Mouse (Mus musculus): ENCODE results near the gene Nadk. TPM values are rescaled to one million over a fixed set of nuclear protein-coding genes. Genes with fewer than 3 reads are reported as not detected.

The Nadk gene
- polyA plus RNA-seq, 1 experiment from 2014 or later = 96.1 TPM

DNA sequence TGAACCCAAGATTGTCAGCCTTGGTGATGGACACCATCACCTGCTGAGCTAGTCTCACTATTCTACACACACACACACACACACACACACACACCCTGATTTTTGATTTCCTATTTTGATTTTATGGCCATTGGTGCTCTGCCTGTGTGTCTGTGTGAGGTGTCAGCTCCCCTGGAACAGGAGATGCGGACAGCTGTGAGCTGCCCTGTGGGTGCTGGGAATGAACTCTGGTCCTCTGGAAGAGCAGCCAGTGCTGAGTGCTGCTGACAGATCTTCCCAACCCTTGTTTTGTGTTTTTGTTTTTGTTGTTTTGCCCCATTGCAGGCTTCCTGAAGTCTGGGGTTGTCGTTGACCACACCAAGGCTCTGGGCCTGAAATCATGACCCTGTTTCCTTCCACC is 11.0 kb downstream of the Nadk start:
- Histone ChIP-seq H3K9ac (no peak overlapping the region), H3K9me3 (no peaks in the 10 kb centered on the region), H3K4me1 (peaks cover 5% of the 10 kb centered on the region; the same call in 1 of the 2 replicates), H3K36me3 (peaks cover 23% of the 10 kb centered on the region), H3K27me3 (no peaks in the 10 kb centered on the region), H3K27ac (no peak overlapping the region), H3K4me2 (replicated peaks) (no peak overlapping the region), H3K4me3 (no peak overlapping the region)
- WGBS = 88% methylated on average over 2 of the region's 2 CpGs
- no peak for ATAC-seq (ENCODE audit: low FRiP score, low read depth)

DNA sequence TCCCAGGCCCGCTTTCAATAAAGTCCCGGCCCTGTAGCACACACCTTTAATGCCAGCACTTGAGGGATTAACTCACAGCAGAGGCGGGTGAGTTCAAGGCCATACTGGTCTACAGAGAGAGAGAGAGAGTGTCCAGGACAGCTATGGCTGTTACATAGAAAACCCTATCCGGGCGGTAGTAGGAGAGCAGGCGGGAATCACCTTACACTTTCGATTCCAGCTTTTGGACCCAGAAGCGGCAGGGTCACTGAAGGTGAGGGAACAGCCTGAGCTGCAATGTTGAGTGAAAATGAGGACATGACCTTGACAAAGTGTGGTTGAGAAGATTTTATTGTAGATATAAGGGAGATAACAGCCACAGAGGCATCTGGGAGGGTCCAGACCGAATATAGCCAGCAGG is 11.7 kb downstream of the Nadk start:
- no peak for ATAC-seq (ENCODE audit: low FRiP score, low read depth)
- Histone ChIP-seq H3K4me2 (replicated peaks) (no peak overlapping the region), H3K9ac (no peak overlapping the region), H3K4me1 (peaks cover 5% of the 10 kb centered on the region; the same call in 1 of the 2 replicates), H3K36me3 (peaks cover 31% of the 10 kb centered on the region), H3K27ac (no peak overlapping the region), H3K27me3 (no peaks in the 10 kb centered on the region), H3K9me3 (no peaks in the 10 kb centered on the region), H3K4me3 (no peak overlapping the region)
- 91% methylated on average over 9 of the region's 9 CpGs for WGBS

DNA sequence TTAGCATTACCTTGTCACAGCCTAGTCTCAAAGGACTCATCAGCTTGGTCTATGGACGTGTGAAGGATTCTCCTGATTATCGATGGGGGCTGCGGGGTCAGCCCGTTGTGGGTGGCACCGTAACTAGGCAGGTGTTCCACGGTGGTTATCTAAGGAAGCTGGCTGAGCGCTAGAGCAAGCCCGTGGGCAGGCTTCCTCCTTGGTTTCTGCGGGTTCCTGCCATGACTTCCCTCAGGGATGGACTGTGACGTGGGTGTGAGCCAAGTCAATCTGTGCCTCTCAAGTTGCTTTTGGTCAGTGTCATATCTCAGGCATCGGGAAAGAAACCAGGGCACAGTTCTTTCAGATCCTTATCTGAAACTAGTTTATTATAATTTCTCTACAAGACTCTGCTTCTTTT is 12.8 kb downstream of the Nadk start:
- no peaks in the 10 kb centered on the region for H3K9me3 ChIP-seq
- no peak for ATAC-seq (ENCODE audit: low FRiP score, low read depth)
- H3K4me3 ChIP-seq = no peak overlapping the region
- WGBS = 88% methylated on average over 11 of the region's 11 CpGs
- peaks cover 41% of the 10 kb centered on the region for H3K36me3 ChIP-seq
- no peaks in the 10 kb centered on the region for H3K27me3 ChIP-seq
- H3K4me1 ChIP-seq = peaks cover 5% of the 10 kb centered on the region; the same call in 1 of the 2 replicates
- H3K9ac ChIP-seq = no peak overlapping the region
- no peak overlapping the region for H3K4me2 ChIP-seq (replicated peaks)
- H3K27ac ChIP-seq = no peak overlapping the region

DNA sequence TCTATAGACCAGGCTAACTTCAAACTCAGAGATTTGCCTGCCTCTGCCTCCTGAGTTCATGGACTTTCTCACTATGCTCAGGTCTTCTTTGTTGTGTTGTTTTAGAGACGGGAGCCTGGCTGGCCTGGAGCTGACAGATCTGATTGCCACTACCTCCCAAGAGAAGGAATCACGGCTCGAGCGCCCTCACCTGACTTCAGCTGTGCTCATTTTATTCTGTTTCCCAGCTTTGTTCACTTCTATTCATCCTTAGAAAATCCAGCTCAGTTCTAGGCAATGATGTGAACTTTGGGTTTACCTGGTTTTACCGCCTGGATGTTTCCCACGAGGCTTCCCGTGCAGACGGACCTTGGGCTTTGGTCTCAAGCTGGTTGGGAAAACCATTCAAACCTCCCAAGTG is 13.3 kb downstream of the Nadk start:
- Histone ChIP-seq H3K9me3 (no peaks in the 10 kb centered on the region), H3K9ac (no peak overlapping the region), H3K4me2 (replicated peaks) (no peak overlapping the region), H3K4me1 (peaks cover 5% of the 10 kb centered on the region; the same call in 1 of the 2 replicates), H3K27me3 (no peaks in the 10 kb centered on the region), H3K36me3 (peaks cover 44% of the 10 kb centered on the region), H3K4me3 (no peak overlapping the region), H3K27ac (no peak overlapping the region)
- ATAC-seq (ENCODE audit: low FRiP score, low read depth) = no peak
- 91% methylated on average over 8 of the region's 8 CpGs for WGBS

DNA sequence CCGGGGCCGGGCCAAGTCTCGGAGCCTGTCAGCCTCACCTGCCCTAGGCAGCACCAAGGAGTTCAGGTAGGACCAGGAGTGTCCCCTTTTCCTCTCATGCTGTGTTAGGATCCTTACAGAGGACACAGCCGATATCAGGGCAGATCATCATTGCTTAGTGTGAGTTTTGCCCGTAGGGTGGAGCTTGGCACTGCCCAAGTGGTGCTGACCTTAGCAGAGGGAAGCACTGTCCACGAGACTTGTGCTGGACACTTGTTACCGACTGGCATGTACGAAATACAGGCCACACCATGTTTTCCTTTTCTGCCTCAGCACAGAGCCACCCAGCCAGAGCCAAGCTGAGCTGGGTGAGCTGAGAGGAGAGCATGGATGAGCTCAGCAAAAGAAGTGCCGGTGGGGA is 15.0 kb downstream of the Nadk start:
- Histone ChIP-seq H3K36me3 (peaks cover 49% of the 10 kb centered on the region), H3K4me1 (no peaks in the 10 kb centered on the region), H3K4me3 (no peak overlapping the region), H3K27me3 (no peaks in the 10 kb centered on the region), H3K9ac (no peak overlapping the region), H3K4me2 (replicated peaks) (no peak overlapping the region), H3K9me3 (no peaks in the 10 kb centered on the region), H3K27ac (no peak overlapping the region)
- no peak for ATAC-seq (ENCODE audit: low FRiP score, low read depth)
- 92% methylated on average over 9 of the region's 9 CpGs for WGBS

DNA sequence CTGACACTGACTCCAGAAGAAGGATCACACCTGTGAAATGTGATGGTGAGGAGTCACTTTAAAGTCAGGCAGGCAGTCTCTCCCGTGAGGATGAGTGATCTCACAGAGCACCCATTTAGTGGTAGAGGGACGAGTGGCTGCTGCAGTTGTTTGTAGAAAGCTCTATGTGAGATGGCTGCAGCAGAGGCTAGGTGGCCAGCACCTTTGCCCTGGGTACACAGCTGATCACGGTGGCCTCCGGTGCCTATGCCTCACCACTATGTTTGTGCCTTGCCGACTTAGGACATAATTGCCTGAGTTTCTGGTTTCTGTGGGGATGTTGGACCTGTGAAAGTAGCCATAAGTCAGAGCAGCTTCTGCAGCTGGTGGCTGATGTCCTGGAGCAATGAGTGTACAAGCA is 15.6 kb downstream of the Nadk start:
- ATAC-seq (ENCODE audit: low FRiP score, low read depth) = no peak
- H3K4me3 ChIP-seq = no peak overlapping the region
- H3K9ac ChIP-seq = no peak overlapping the region
- no peak overlapping the region for H3K4me2 ChIP-seq (replicated peaks)
- H3K27me3 ChIP-seq = no peaks in the 10 kb centered on the region
- no peaks in the 10 kb centered on the region for H3K9me3 ChIP-seq
- H3K4me1 ChIP-seq = no peaks in the 10 kb centered on the region
- H3K27ac ChIP-seq = no peak overlapping the region
- H3K36me3 ChIP-seq = peaks cover 55% of the 10 kb centered on the region
- 92% methylated on average over 5 of the region's 5 CpGs for WGBS

DNA sequence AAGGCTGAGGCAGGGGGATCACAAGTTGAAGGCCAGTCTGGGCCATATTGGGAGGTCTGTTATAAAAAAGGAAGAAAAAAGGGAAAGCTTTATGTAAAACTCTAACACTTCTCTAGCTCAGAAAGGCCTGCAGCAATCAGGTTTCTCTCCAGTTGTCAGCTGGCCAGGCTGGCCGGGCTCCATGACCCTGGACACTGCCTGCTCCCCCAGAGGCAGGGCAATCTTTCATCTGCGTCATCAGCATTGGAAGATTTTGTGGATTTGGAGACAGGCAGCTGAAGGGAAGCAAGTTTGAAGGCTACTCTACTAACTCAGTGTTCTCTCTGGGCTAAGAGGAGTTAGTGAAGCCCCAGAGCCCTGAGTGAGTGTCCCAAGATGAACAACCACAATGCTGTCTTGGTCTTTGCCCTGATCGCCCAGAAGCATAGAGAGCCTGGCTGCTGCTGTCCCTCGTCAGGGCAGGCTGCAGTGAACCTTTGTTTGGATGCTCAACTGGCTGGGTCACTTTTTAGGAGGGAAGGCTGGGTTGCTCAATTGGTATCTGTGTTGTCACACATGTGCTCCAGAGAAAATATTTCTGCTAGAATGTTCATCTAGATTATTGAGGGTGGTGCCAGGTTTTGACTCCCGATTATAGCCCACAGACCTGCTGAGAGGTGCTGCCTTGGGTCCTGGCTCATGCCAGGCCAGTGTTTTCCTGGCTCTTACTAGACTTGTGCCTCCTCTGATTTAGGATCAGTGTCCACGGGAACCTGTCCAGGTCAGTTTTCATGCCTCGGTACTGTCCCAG is 16.4 kb downstream of the Nadk start:
- 82% methylated on average over 7 of the region's 7 CpGs for WGBS
- Histone ChIP-seq H3K9me3 (no peaks in the 10 kb centered on the region), H3K36me3 (peaks cover 62% of the 10 kb centered on the region), H3K4me3 (no peak overlapping the region), H3K4me2 (replicated peaks) (no peak overlapping the region), H3K27me3 (no peaks in the 10 kb centered on the region), H3K9ac (no peak overlapping the region), H3K27ac (no peak overlapping the region), H3K4me1 (no peaks in the 10 kb centered on the region)
- ATAC-seq (ENCODE audit: low FRiP score, low read depth) = no peak

DNA sequence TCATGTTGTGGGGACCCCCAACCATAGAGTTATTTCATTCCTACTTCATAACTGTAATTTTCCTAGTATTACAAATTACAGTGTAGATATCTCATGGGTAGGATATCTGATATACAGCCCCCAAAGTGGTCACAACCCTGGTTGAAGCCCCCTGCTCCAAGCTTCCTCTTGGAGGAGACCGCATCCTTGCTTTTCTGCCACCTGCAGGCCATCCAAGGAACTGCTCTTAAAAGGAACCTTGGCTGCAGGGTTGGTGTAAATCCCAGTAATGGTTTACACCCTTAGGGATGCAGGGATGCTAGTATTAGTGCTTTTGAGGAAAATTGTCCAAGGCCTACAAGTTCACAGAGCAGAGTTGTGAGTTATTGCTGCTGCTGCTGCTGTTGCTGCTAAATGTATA is 18.2 kb downstream of the Nadk start:
- Histone ChIP-seq H3K4me1 (no peaks in the 10 kb centered on the region), H3K4me2 (replicated peaks) (no peak overlapping the region), H3K27ac (no peak overlapping the region), H3K9me3 (no peaks in the 10 kb centered on the region), H3K9ac (no peak overlapping the region), H3K27me3 (no peaks in the 10 kb centered on the region), H3K36me3 (peaks cover 79% of the 10 kb centered on the region), H3K4me3 (no peak overlapping the region)
- WGBS = 31% methylated on average over 1 of the region's 1 CpGs
- ATAC-seq (ENCODE audit: low FRiP score, low read depth) = no peak

DNA sequence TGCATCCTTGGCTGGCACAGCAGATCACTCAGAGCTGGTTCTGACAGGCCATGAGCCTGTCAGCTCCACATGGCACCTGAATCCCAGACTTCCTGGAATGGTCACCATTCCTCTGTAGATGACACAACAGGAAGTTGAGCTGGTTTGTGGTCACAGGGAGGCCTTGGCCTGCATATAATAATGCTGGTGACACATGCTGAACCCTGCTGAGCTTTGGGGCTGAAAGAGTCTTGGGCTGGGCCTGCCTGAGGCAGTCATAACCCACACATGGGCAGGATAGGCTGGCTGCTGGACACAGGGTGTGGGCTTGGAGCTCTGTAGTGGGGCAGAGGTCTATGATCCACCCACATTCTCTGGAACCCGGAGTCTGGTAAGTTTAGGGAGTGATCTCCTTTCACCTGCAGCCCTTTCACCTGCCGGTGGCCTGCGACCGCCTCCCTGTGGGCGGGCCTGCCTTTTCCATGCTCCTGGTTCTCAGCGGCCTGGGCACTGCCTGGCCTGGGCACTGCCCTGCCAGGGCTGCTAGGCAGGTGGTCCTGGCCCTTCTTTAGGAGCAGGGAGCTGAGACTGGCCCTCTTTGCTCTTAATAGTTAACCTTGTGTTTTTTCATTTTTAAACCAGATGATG is 20.2 kb downstream of the Nadk start:
- H3K27ac ChIP-seq = no peak overlapping the region
- no peak for ATAC-seq (ENCODE audit: low FRiP score, low read depth)
- 95% methylated on average over 6 of the region's 6 CpGs for WGBS
- no peak overlapping the region for H3K9ac ChIP-seq
- H3K4me3 ChIP-seq = no peak overlapping the region
- H3K4me1 ChIP-seq = no peaks in the 10 kb centered on the region
- H3K27me3 ChIP-seq = no peaks in the 10 kb centered on the region
- no peak overlapping the region for H3K4me2 ChIP-seq (replicated peaks)
- no peaks in the 10 kb centered on the region for H3K9me3 ChIP-seq
- H3K36me3 ChIP-seq = peaks cover 84% of the 10 kb centered on the region

DNA sequence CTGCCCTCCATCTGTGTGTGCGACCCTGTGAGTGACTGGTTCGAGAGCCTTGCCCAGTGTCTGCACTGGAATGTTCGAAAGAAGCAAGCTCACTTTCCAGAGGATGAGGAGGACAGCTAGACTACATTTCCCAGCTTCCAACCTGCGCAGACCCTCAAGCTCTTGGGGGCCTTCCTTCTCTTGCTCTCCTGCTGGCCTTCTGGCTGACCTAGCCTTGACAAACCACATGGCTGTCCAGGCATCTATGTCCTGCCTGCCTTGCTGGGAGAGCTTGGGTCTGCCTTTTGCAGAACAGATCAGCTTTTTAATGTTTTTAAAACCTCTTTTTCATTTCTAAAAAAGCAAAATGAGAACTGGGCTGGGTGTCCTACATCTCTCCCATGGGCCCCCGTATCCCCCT is 27.2 kb downstream of the Nadk start:
- no peak for ATAC-seq (ENCODE audit: low FRiP score, low read depth)
- Histone ChIP-seq H3K4me3 (no peak overlapping the region), H3K4me2 (replicated peaks) (no peak overlapping the region), H3K4me1 (no peaks in the 10 kb centered on the region), H3K9ac (no peak overlapping the region), H3K36me3 (peaks cover 69% of the 10 kb centered on the region), H3K27ac (no peak overlapping the region), H3K27me3 (no peaks in the 10 kb centered on the region), H3K9me3 (no peaks in the 10 kb centered on the region)
- 92% methylated on average over 5 of the region's 5 CpGs for WGBS

DNA sequence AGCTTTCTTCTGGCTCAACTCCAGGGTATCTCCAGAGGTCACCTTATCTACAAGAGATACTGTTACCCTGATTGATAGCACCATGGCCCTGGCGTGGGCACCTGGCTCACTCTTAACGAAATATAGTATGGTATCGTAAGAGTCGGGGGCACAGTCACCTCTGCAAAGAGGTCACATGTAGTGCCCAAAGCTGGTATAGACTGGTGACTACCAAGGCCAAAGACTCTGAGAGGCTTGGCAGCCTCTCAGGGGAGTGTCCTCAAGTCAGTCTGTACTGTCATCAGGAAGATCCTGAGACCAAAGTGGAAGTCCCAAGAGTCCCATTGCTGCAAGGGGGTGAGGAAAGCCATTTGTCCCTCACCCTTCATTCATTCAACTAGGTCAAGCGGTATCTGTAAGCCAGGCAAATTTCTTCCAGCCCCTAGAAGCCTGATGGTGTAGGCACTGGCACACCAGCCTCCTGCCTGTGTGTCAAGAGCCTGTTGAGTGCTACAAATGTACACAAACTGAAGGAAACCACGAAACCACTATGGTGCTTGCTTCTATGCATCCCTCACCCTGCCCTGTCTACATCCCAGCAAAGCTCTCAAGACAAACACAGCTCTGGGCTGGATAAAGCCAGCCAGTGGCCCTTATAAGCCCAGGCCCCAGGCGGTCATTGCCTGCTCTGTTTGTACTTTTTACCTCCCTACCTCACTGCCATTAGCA is 29.0 kb downstream of the Nadk start:
- Histone ChIP-seq H3K27ac (no peak overlapping the region), H3K4me3 (no peak overlapping the region), H3K4me2 (replicated peaks) (no peak overlapping the region), H3K4me1 (no peaks in the 10 kb centered on the region), H3K9me3 (no peaks in the 10 kb centered on the region), H3K9ac (no peak overlapping the region), H3K36me3 (peaks cover 51% of the 10 kb centered on the region), H3K27me3 (no peaks in the 10 kb centered on the region)
- WGBS = 87% methylated on average over 7 of the region's 7 CpGs
- no peak for ATAC-seq (ENCODE audit: low FRiP score, low read depth)

DNA sequence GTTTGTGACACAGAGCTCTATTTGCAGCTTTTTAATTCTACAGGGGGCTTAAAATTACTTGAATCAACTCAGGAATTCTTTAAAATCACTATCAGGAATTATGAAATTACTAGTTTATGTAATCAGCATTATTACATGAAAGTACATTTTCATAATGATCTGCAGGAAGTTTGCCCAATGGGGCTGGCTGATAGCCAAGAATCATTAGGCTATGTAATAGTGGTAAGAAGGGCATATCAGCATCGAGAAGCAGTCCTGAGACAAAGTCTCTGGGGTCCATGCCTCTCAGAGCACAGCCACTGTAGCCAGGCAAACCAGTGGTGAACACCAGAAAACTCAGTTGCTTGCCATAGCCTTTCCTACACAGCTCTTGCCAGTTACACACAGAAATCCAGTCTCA is 31.6 kb downstream of the Nadk start:
- no peaks in the 10 kb centered on the region for H3K27me3 ChIP-seq
- H3K36me3 ChIP-seq = peaks cover 25% of the 10 kb centered on the region
- H3K9ac ChIP-seq = no peak overlapping the region
- no peak for ATAC-seq (ENCODE audit: low FRiP score, low read depth)
- 45% methylated on average over 1 of the region's 1 CpGs for WGBS
- H3K4me3 ChIP-seq = no peak overlapping the region
- no peaks in the 10 kb centered on the region; the same call in 1 of the 2 replicates for H3K9me3 ChIP-seq
- no peaks in the 10 kb centered on the region for H3K4me1 ChIP-seq
- no peak overlapping the region for H3K4me2 ChIP-seq (replicated peaks)
- H3K27ac ChIP-seq = no peak overlapping the region
